Mouse (Mus musculus): ENCODE data around the gene Pitpnm2.

The Pitpnm2 gene

GRCm38 (mm10) chr5:124077856-124078460, 171.6 kb downstream of the Pitpnm2 start:
- in situ Hi-C loops (cut with MboI; ENCODE audit: unreplicated experiment in 2 of 2): loop anchor here in 1 of 2 experiments (25.0 kb wide), 1 partner anchor 116 kb away; the partner anchor contains the start of gene Hip1r

DNA sequence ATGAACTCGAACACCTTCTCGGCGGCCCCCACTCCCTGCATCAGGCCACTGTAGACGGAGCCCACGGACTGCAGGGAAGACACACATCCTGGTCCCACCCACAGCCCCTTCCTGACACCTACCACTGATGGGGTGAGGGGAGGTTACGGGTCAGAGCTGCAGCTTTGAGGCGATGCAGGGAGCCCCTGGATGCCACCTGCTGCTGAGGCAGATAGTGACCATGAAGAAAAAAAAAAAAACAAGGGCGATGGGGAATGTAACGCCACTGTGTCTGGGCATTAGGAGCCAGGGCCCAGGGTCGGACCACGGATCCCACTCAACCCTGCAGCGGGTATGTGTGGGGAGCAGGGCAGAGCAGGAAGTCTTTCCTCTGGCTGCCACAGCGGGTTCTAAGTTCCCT, 172.3 kb downstream of the Pitpnm2 start:
- in situ Hi-C loops (cut with MboI; ENCODE audit: unreplicated experiment in 2 of 2): loop anchor here in 1 of 2 experiments (25.0 kb wide), 1 partner anchor 115 kb away; the partner anchor contains the start of gene Hip1r

GRCm38 (mm10) chr5:124076559-124076958, 173.0 kb downstream of the Pitpnm2 start:
- in situ Hi-C loops (cut with MboI; ENCODE audit: unreplicated experiment in 2 of 2): loop anchor here in 1 of 2 experiments (25.0 kb wide), 1 partner anchor 114 kb away; the partner anchor contains the start of gene Hip1r

DNA sequence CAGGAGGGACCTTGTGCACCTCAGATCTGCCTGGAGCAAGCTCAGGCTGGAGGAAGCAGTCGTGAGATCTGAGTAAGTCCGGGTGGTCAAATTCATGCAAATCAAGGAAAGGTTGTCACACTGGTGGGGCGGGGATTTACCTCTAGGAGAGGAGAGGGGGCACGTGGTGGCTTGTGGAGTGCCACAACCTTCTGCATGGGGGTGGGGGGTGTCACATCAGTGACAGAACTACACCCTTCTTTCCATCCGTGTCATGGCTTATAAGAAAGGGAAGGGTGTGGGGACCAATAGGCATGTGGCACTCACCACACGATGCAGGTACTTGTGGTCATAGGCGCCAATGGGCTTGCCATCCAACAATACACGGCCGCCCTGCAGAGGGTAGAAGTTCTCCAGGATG, 173.8 kb downstream of the Pitpnm2 start:
- in situ Hi-C loops (cut with MboI; ENCODE audit: unreplicated experiment in 2 of 2): loop anchor here in 1 of 2 experiments (25.0 kb wide), 1 partner anchor 113 kb away; the partner anchor contains the start of gene Hip1r

DNA sequence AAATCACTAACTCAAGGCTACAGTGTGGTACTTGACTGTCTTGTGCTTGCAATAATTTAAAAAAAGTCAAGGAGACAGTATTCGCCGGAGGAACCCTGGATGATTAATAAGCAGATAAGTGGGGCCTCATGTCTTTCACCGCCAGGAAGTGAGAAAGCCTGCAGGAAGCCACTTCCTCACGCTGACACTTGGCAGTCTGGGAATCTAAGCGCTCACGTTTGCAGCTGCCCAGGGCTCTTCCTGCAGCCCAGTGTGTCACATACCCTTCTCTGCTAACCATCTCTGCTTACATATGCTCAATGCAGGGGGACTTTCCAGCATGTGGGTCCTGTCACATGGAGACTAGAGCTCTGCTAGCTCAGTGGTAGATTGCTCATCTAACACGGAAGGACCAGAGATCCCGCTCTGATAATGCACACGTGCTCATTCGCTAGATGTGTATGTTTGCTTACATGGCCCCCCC, 174.7 kb downstream of the Pitpnm2 start:
- in situ Hi-C loops (cut with MboI; ENCODE audit: unreplicated experiment in 2 of 2): loop anchor here in 1 of 2 experiments (25.0 kb wide), 1 partner anchor 113 kb away; the partner anchor contains the start of gene Hip1r

- in situ Hi-C loops (cut with MboI; ENCODE audit: unreplicated experiment in 2 of 2): no loop called here
Observed at GRCm38 (mm10) chr5:124073682-124074081, 175.9 kb downstream of the Pitpnm2 start.

DNA sequence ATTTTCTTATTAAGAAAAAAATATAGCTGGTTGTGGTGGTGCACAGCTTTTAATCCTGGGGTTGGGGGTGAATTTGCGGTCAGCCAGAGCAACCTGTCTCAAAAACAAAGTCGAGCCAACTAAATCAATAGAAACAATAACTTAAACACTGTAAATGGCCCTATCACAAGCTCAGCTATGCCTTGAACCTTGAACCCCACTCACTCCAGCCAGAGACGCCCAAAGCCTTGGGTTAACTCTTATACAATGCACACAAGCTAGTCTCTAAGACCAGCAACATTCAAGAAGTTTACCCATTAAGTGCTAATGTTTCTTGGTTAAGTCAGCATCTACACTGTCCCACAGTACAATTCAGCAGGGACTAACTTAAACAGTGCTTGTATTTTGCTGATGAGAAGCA, 179.9 kb downstream of the Pitpnm2 start:
- in situ Hi-C loops (cut with MboI; ENCODE audit: unreplicated experiment in 2 of 2): no loop called here

All from v-Abl transformed pro-B cells (cell line).